Mouse (Mus musculus): Measurements from ENCODE around the gene Thoc6. TPM values are rescaled to one million over a fixed set of nuclear protein-coding genes. Genes with fewer than 3 reads are reported as not detected.

Thoc6 gene
- total RNA-seq, 2 experiments from 2014 or later = 8.7 to 9.9 TPM

- intact Hi-C loops (cut with DNase I) = no loop called here
- no peak for DNase-seq (ENCODE audit: extremely low spot score in 1 of 2, low spot score in 2 of 2)
Measured at GRCm38 (mm10) chr17:23654001-23654400, 19.7 kb downstream of the Thoc6 start.

GRCm38 (mm10) chr17:23653324-23653723 lies 20.4 kb downstream of the Thoc6 start:
- intact Hi-C loops (cut with DNase I) = no loop called here
- no peak for DNase-seq (ENCODE audit: extremely low spot score in 1 of 2, low spot score in 2 of 2)

GRCm38 (mm10) chr17:23651363-23651762 lies 22.3 kb downstream of the Thoc6 start:
- intact Hi-C loops (cut with DNase I) = no loop called here
- no peak for DNase-seq (ENCODE audit: extremely low spot score in 1 of 2, low spot score in 2 of 2)

GRCm38 (mm10) chr17:23645894-23646293 lies 27.8 kb downstream of the Thoc6 start:
- intact Hi-C loops (cut with DNase I) = no loop called here
- no peak for DNase-seq (ENCODE audit: extremely low spot score in 1 of 2, low spot score in 2 of 2)

- peak in 1 of 2 experiments; percentile 80 for DNase-seq (ENCODE audit: extremely low spot score in 1 of 2, low spot score in 2 of 2)
- intact Hi-C loops (cut with DNase I) = no loop called here
Measured at GRCm38 (mm10) chr17:23644613-23645495, 28.8 kb downstream of the Thoc6 start, which contains the start of gene Mmp25. Gene Mmp25 (minus strand): TSS chr17:23645277.

- intact Hi-C loops (cut with DNase I) = no loop called here
- no peak for DNase-seq (ENCODE audit: extremely low spot score in 1 of 2, low spot score in 2 of 2)
Measured at GRCm38 (mm10) chr17:23631241-23631640, 42.4 kb downstream of the Thoc6 start.

GRCm38 (mm10) chr17:23630195-23631020 lies 43.3 kb downstream of the Thoc6 start:
- peak; percentile 66 to 85 for DNase-seq (ENCODE audit: extremely low spot score in 1 of 2, low spot score in 2 of 2)

GRCm38 (mm10) chr17:23627813-23628212 lies 45.9 kb downstream of the Thoc6 start:
- no peak for DNase-seq (ENCODE audit: extremely low spot score in 1 of 2, low spot score in 2 of 2)
- intact Hi-C loops (cut with DNase I) = no loop called here

More at GRCm38 (mm10) chr17:23630195-23631020, 43.3 kb downstream of the Thoc6 start:
- intact Hi-C loops (cut with DNase I) = no loop called here

- DNase-seq (ENCODE audit: extremely low spot score in 1 of 2, low spot score in 2 of 2) = no peak
- intact Hi-C loops (cut with DNase I) = no loop called here
Measured at GRCm38 (mm10) chr17:23620351-23620750, 53.3 kb downstream of the Thoc6 start.

Other genes with a start within 250 kb of the Thoc6 start
- not detected for gene Vmn2r117, start 194.2 kb downstream of the Thoc6 start, total RNA-seq (2021)
- 1 to 10 TPM; 6.6 to 6.7 TPM for gene Zfp213, start 109.6 kb downstream of the Thoc6 start, total RNA-seq (2021)
- gene Zfp13, start 74.4 kb downstream of the Thoc6 start, total RNA-seq (2021) = 10 to 100 TPM; 29.3 to 33.8 TPM
- not detected for gene Zscan10, start 73.0 kb downstream of the Thoc6 start, total RNA-seq (2021)
- gene Mmp25, start 28.6 kb downstream of the Thoc6 start, total RNA-seq (2021) = 1 to 10 TPM; 1.1 to 1.5 TPM
- not detected for gene Bicdl2, start 13.4 kb downstream of the Thoc6 start, total RNA-seq (2021)
- 100 to 1,000 TPM; 149 to 154 TPM for gene Hcfc1r1, start 286 bp downstream of the Thoc6 start, total RNA-seq (2021)
- gene Tnfrsf12a, start 3.6 kb upstream of the Thoc6 start, total RNA-seq (2021) = 1 to 10 TPM; 3.3 to 4.1 TPM
- gene Cldn6, start 5.4 kb upstream of the Thoc6 start, total RNA-seq (2021) = not detected
- gene Cldn9, start 10.1 kb upstream of the Thoc6 start, total RNA-seq (2021) = not detected
- under 1 TPM; 0.11 to 0.61 TPM for gene 1520401A03Rik, start 48.9 kb upstream of the Thoc6 start, total RNA-seq (2021)
- 1 to 10 TPM; 6.5 to 7.2 TPM for gene Pkmyt1, start 52.5 kb upstream of the Thoc6 start, total RNA-seq (2021)
- 10 to 100 TPM; 55.8 to 57.7 TPM for gene Paqr4, start 67.0 kb upstream of the Thoc6 start, total RNA-seq (2021)
- under 1 TPM in 1 of 2 experiments, not detected in 1; 0.36 TPM for gene Kremen2, start 72.0 kb upstream of the Thoc6 start, total RNA-seq (2021)
- 100 to 1,000 TPM; 125 to 133 TPM for gene Flywch1, start 97.7 kb upstream of the Thoc6 start, total RNA-seq (2021)
- 10 to 100 TPM; 26.9 to 32.1 TPM for gene Flywch2, start 112.2 kb upstream of the Thoc6 start, total RNA-seq (2021)
- gene Srrm2, start 116.7 kb upstream of the Thoc6 start, total RNA-seq (2021) = 100 to 1,000 TPM; 555 to 572 TPM
- gene Elob, start 155.3 kb upstream of the Thoc6 start, total RNA-seq (2021) = 100 to 1,000 TPM; 389 to 390 TPM
- gene Prss33, start 162.2 kb upstream of the Thoc6 start, total RNA-seq (2021) = not detected
- not detected for gene Prss32, start 170.0 kb upstream of the Thoc6 start, total RNA-seq (2021)
- gene Prss41, start 170.3 kb upstream of the Thoc6 start, total RNA-seq (2021) = 1 to 10 TPM; 1.9 to 2.8 TPM
- gene Prss21, start 194.2 kb upstream of the Thoc6 start, total RNA-seq (2021) = not detected
- gene Dcpp1, start 207.0 kb upstream of the Thoc6 start, total RNA-seq (2021) = not detected
- gene Dcpp2, start 207.0 kb upstream of the Thoc6 start, total RNA-seq (2021) = not detected
- gene Dcpp3, start 243.6 kb upstream of the Thoc6 start, total RNA-seq (2021) = not detected

All from left cerebral cortex, postnatal 10 days (tissue).